Mouse (Mus musculus) embryonic facial prominence, embryonic 14.5 days (tissue): Measurements from ENCODE around the gene Baiap2. TPM values are rescaled to one million over a fixed set of nuclear protein-coding genes. Genes with fewer than 3 reads are reported as not detected.
A peak's percentile ranks its signal among the peaks of the same experiment; 100 is the strongest.

ENCODE experiments used
- ATAC-seq: fragments of 200-750 bp; cut with Nextera tagmentation; 2 replicates; pipeline ENCODE4 v1.8.0; 2017; ENCODE audit warnings: low read depth, moderate number of reproducible peaks, moderate TSS enrichment
- DNase-seq: peaks from one replicate; pipeline ENCODE4 v3.0.0-alpha.2; 2015; ENCODE audit warnings: low spot score
- H3K27ac ChIP-seq: fragments of 300-500 bp; sonication (generic); replicated peaks from 2 replicates; pipeline ENCODE4 v1.5.1; 2014; ENCODE audit warnings: low read depth, mild to moderate bottlenecking, low read length, moderate library complexity
- H3K27me3 ChIP-seq: fragments of 300-500 bp; sonication (generic); replicated peaks from 2 replicates; pipeline ENCODE4 v1.6.1; 2014; ENCODE audit warnings: low read length; ENCODE audit not compliant: control insufficient read depth, insufficient read depth
- H3K36me3 ChIP-seq: fragments of 300-500 bp; sonication (generic); 2 replicates; pipeline ENCODE4 v1.6.1; 2014; ENCODE audit warnings: low read length, mixed read lengths; ENCODE audit not compliant: control insufficient read depth, insufficient read depth
- H3K4me1 ChIP-seq: fragments of 300-500 bp; sonication (generic); 2 replicates; pipeline ENCODE4 v1.6.1; 2014; ENCODE audit warnings: antibody characterized with exemption, low read length; ENCODE audit not compliant: control insufficient read depth, insufficient read depth
- H3K4me2 ChIP-seq: fragments of 300-500 bp; sonication (generic); 2 replicates; pipeline ENCODE4 v1.6.1; 2014; ENCODE audit warnings: low read depth, mild to moderate bottlenecking, low read length, moderate library complexity, mixed read lengths
- H3K4me3 ChIP-seq: fragments of 300-500 bp; sonication (generic); 2 replicates; pipeline ENCODE4 v1.5.1; 2014; ENCODE audit warnings: low read depth, mild to moderate bottlenecking, low read length
- H3K9ac ChIP-seq: fragments of 300-500 bp; sonication (generic); 2 replicates; pipeline ENCODE4 v1.6.1; 2014; ENCODE audit warnings: low read depth, mild to moderate bottlenecking, low read length, moderate library complexity, mixed read lengths
- H3K9me3 ChIP-seq: fragments of 300-500 bp; sonication (generic); 2 replicates; pipeline ENCODE4 v1.6.1; 2016; ENCODE audit warnings: low read length; ENCODE audit not compliant: control insufficient read depth
- WGBS: fragments of 180-500 bp; shearing (Covaris S2); extraction: QIAGEN DNeasy Blood & Tissue Kit; methylation state at CpG from one replicate; pipeline ENCODE4 v1.1.7; 2014; 5-methylcytosine and 5-hydroxymethylcytosine counted together
- polyA plus RNA-seq: library from polyadenylated mRNA; unstranded; fragments of >200 nt; fragmentation: Nextera tagmentation; extraction: Ambion mirVana; gene quantifications from 2 replicates; pipeline ENCODE4 v1.2.1, GENCODE M21; 2014

Baiap2 gene
- polyA plus RNA-seq, 1 experiment from 2014 or later: 26.5 TPM

DNA sequence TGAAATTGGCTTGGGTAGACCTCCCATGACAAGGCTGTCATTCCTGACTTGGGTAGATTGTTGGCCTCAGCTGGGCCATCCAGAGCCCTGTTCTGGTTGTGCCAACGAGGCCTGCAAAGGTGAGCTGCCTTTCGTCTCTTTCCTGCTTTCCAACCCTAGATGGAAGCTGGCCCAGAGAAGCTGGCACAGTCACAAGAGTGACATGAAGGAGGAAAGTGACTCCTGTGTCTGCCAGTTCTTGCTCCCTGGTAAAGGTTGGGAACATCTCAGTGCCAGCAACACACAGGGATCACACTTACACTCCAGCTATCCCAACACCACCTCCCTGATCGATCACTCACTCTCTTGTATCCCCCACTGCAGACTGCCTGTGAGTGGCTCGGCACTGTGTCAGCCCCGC is 36.8 kb upstream of the Baiap2 start:
- no peaks in the 10 kb centered on the region for H3K4me1 ChIP-seq
- H3K4me2 ChIP-seq: no peak overlapping the region
- H3K4me3 ChIP-seq: no peak overlapping the region
- H3K27ac ChIP-seq: no peak overlapping the region
- DNase-seq (no peak), ATAC-seq (no peak)
- H3K27me3 ChIP-seq: no peaks in the 10 kb centered on the region; the same call in 1 of the 2 replicates
- H3K9ac ChIP-seq: no peak overlapping the region
- no peaks in the 10 kb centered on the region for H3K9me3 ChIP-seq
- H3K36me3 ChIP-seq: no peaks in the 10 kb centered on the region
- WGBS: 77% methylated on average over 5 of the region's 5 CpGs

DNA sequence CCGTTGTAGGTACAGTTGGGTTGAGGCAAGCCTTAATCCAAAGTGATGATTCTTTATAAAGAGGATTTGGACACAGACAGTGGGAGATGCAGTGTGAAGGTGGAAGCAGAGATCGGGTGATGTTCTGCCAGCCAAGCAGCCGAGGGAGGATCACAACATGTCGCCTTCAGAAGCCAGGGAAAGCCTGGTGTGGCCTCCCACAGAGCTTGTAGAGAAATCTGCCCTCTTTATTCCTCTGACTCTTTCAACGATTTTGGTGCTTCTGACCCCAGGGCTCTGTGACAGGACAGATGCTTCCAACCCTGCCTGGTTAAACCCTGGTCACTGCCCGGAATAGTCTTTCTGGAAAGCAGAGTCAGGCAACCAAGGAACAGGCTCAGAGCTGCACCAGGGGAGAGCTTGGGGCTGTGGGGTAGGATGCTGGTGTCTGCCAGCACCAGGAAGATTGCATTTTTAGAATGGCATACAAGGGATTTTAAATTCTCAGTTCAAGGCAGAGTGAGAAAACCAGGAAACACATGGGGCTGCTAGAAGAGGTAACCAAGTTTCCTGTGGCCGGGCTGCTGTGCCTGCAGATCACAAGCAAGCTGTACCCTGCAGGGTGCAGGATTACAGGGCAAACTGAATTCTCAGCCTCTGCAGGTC is 35.4 kb upstream of the Baiap2 start:
- Histone ChIP-seq H3K36me3 (no peaks in the 10 kb centered on the region), H3K27ac (no peak overlapping the region), H3K4me3 (no peak overlapping the region), H3K27me3 (no peaks in the 10 kb centered on the region; the same call in 1 of the 2 replicates), H3K4me1 (no peaks in the 10 kb centered on the region), H3K4me2 (no peak overlapping the region), H3K9me3 (no peaks in the 10 kb centered on the region), H3K9ac (no peak overlapping the region)
- WGBS: 35% methylated on average over 7 of the region's 7 CpGs
- DNase-seq: no peak
- ATAC-seq: no peak

DNA sequence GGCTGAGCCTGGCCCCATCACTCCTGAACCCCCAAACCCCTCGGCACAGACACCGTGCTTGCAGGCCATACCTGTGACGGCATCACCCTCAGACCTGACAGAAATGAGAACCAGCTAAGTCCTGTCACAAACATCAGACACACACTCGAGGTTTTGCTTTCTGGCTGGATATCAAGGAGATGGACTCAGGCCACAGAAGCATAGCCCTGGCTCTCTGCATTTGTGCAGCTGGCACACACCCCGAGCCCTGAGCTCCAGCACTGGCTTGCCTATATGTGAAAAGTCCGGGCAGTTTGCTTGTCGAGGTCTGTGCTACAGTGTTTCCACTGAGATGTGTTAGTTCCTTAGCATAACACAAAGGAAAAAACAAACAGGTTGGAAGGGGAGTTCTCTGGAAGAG is 34.9 kb upstream of the Baiap2 start:
- Histone ChIP-seq H3K9ac (no peak overlapping the region; the same call in 1 of the 2 replicates), H3K9me3 (no peaks in the 10 kb centered on the region), H3K4me2 (no peak overlapping the region), H3K4me3 (no peak overlapping the region), H3K36me3 (no peaks in the 10 kb centered on the region), H3K4me1 (no peaks in the 10 kb centered on the region), H3K27me3 (no peaks in the 10 kb centered on the region; the same call in 1 of the 2 replicates), H3K27ac (no peak overlapping the region)
- ATAC-seq (no peak), DNase-seq (no peak)
- WGBS: 43% methylated on average over 7 of the region's 7 CpGs

DNA sequence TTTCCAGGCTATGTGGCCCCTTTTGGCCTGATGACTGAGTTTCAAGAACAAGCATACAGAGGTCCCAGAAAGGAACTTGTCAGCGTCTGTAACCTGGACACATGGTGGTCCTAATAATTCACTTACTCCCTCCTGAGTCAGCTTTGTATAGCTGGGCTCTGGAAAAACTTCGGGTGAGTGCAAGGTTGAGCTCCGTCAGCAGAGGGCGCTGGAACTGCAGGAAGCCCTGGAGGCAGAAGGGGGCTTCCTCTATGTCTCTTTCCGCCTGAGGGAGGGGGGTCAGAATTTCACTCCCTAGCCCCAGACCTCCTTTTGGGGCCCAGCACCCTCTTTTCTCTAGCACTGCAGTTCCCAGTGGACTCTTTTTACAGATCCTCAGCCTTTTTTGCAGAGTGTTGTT is 33.1 kb upstream of the Baiap2 start:
- Histone ChIP-seq H3K9ac (peak overlapping the region; percentile 27; the same call in 1 of the 2 replicates), H3K27me3 (no peaks in the 10 kb centered on the region; the same call in 1 of the 2 replicates), H3K4me1 (peaks cover 6% of the 10 kb centered on the region; the same call in 1 of the 2 replicates), H3K9me3 (no peaks in the 10 kb centered on the region), H3K4me2 (peak overlapping the region; percentile 29), H3K4me3 (no peak overlapping the region), H3K27ac (no peak overlapping the region), H3K36me3 (no peaks in the 10 kb centered on the region)
- 2% methylated on average over 5 of the region's 5 CpGs for WGBS
- no peak for ATAC-seq
- peak; percentile 49 for DNase-seq

DNA sequence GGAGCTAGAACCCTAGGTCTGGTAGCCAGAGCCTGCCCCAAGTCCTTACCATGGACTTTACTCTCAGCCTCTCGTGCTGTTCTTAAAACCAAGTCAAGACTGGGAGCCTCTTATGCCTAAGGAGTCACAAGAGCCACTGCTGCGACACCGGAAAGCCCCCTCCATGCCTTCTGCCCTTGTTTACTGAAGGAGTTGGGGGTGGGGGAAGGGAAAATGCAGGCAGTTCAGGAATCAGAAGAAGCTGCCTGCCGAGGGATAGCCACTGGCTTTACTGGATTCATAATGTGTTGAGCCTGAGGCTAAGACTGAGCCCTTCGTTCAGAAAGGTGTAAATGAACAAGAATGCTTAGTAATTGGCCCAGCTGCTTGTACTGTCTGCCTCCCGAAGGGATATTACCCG is 29.7 kb upstream of the Baiap2 start:
- H3K4me3 ChIP-seq: peak overlapping the region; percentile 98
- H3K27ac ChIP-seq: no peak overlapping the region
- WGBS: 5% methylated on average over 6 of the region's 7 CpGs
- ATAC-seq: no peak
- H3K4me1 ChIP-seq: peaks cover 13% of the 10 kb centered on the region; the same call in 1 of the 2 replicates
- DNase-seq: no peak
- H3K36me3 ChIP-seq: peaks cover 22% of the 10 kb centered on the region
- H3K9ac ChIP-seq: peak overlapping the region; percentile 96
- no peaks in the 10 kb centered on the region for H3K9me3 ChIP-seq
- H3K4me2 ChIP-seq: peak overlapping the region; percentile 96
- H3K27me3 ChIP-seq: no peaks in the 10 kb centered on the region; the same call in 1 of the 2 replicates

DNA sequence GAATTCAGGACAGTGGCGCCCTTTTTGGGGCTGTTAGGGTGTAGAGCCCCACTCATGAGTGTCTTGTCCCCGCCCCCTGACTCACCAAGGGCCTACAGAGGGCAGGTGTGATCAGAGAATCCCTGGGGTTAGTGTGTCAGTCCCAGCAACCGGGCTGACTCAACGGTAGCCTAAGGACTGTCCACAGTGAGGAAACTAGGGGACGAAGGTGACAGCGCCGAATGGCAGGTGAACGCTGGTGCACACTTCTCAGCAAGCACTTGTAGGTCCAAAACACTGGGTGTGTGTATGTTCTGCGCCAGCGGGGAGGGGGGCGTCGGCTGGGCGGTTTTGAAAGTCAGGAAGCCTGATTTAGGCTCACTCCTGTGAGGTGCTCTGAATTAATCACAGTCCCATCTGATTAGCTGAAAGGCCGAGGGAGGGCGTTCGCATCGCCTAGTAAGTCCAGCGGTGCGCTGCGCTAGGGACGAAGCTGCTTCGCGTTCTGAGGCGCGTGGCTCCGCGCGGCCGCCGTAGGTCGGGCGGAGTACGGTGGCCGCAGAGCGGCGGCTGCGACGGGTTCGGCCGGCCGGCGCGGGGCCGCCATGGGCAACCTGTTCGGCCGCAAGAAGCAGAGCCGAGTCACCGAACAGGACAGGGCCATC is 29.1 kb upstream of the Baiap2 start, which contains the start of gene Chmp6:
TSS of gene Chmp6 (plus strand) at position 151 of the 644 bp plus-strand sequence.
- H3K4me3 ChIP-seq: peak within 1 kb of the TSS; percentile 98
- H3K4me1 ChIP-seq: peaks cover 13% of the 10 kb centered on the region; the same call in 1 of the 2 replicates
- peaks cover 28% of the 10 kb centered on the region for H3K36me3 ChIP-seq
- no peaks in the 10 kb centered on the region; the same call in 1 of the 2 replicates for H3K27me3 ChIP-seq
- peak within 1 kb of the TSS; percentile 81 for H3K27ac ChIP-seq
- WGBS: 1% methylated on average over 39 of the region's 48 CpGs
- H3K9me3 ChIP-seq: no peaks in the 10 kb centered on the region
- DNase-seq: peak; percentile 87
- H3K4me2 ChIP-seq: peak within 1 kb of the TSS; percentile 96
- peak; percentile 82 for ATAC-seq
- H3K9ac ChIP-seq: peak within 1 kb of the TSS; percentile 96

DNA sequence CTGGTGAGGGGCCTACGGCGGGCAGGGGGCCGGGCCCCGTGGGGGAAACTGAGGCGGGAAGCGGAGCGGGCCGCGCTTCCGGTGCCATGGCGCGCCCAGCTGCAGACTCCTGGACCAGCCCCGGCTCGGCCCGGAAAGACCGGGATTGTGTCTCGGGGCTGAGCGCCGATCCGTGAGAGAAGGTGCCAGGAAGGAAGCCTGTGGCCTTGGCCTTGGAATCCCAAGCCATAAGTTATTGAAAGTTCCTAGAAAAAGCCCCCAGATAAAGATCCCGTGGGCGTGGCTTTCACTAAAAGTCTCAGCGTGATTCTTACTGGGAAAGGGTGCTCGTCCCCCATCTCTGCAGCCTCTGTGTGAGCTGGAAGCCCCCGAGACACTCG is 28.6 kb upstream of the Baiap2 start:
- Histone ChIP-seq H3K4me3 (peak overlapping the region; percentile 98), H3K9ac (peak overlapping the region; percentile 96), H3K27me3 (no peaks in the 10 kb centered on the region; the same call in 1 of the 2 replicates), H3K9me3 (no peaks in the 10 kb centered on the region), H3K4me2 (peak overlapping the region; percentile 96), H3K36me3 (peaks cover 33% of the 10 kb centered on the region), H3K27ac (peak overlapping the region; percentile 81), H3K4me1 (peaks cover 13% of the 10 kb centered on the region; the same call in 1 of the 2 replicates)
- peak; percentile 42; the same call in 1 of the 2 replicates for ATAC-seq
- no peak for DNase-seq
- WGBS: 2% methylated on average over 14 of the region's 26 CpGs

DNA sequence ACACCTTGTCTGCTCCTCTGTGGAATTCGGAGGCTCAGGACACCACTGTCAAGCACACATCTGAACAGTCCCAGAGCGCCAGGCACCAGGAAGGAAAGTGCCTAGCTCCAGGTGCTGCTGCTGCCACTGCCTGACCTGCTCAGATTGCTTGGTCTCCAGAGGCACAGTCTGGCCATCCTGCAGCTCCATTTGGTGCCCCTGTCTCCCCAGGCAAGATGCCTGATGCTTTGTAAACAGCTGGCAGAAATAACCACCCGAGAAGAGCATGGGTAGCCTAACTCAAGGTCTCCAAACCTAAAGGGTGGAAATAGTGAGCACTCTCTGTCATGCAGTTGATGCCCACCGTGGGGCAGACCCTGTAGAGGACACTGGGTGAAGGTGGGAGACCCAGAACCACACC is 28.2 kb upstream of the Baiap2 start:
- H3K36me3 ChIP-seq: peaks cover 35% of the 10 kb centered on the region
- no peaks in the 10 kb centered on the region for H3K9me3 ChIP-seq
- peak overlapping the region; percentile 96 for H3K4me2 ChIP-seq
- no peaks in the 10 kb centered on the region for H3K27me3 ChIP-seq
- H3K4me1 ChIP-seq: peaks cover 13% of the 10 kb centered on the region; the same call in 1 of the 2 replicates
- WGBS: 10% methylated on average over 3 of the region's 4 CpGs
- ATAC-seq (no peak), DNase-seq (no peak)
- H3K9ac ChIP-seq: peak overlapping the region; percentile 96
- H3K4me3 ChIP-seq: peak overlapping the region; percentile 98
- peak overlapping the region; percentile 81 for H3K27ac ChIP-seq
